Mouse (Mus musculus) adrenal gland, postnatal 36 days (tissue): ENCODE data around the gene Myo9a. TPM values are rescaled to one million over a fixed set of nuclear protein-coding genes. Genes with fewer than 3 reads are reported as not detected.
"Not testable (repeated sequence)": the region's sequence is repeated elsewhere in the genome, so short reads cannot be mapped to it uniquely, and the experiment has no call there.

Experiments
- DNase-seq, 2 experiments: peaks; one replicate each; pipeline ENCODE4 v3.0.0; 2021; ENCODE audit warnings: mixed read lengths in 1 of 2
- total RNA-seq, 2 experiments: library from RNA; stranded (reverse); gene quantifications; 2 replicates each; pipeline ENCODE4 v1.2.3; 2021

The Myo9a gene
- total RNA-seq, 2 experiments from 2014 or later, result 14.6 to 16.2 TPM

GRCm38 (mm10) chr9:59949511-59949910 is 198.8 kb downstream of the Myo9a start:
- DNase-seq, result no peak

- DNase-seq, result no peak
Observed at GRCm38 (mm10) chr9:59949981-59950380, 199.3 kb downstream of the Myo9a start.

GRCm38 (mm10) chr9:59951001-59951750 is 200.5 kb downstream of the Myo9a start:
- DNase-seq, result no peak

- DNase-seq, result no peak
Observed at GRCm38 (mm10) chr9:59951943-59952342, 201.2 kb downstream of the Myo9a start.

GRCm38 (mm10) chr9:59952515-59953070 is 201.9 kb downstream of the Myo9a start:
- peak; percentile 84 for DNase-seq

GRCm38 (mm10) chr9:59953556-59953955 is 202.9 kb downstream of the Myo9a start:
- DNase-seq, result peak; percentile 17 to 21

- DNase-seq, result no peak
Observed at GRCm38 (mm10) chr9:59955199-59955598, 204.5 kb downstream of the Myo9a start.

GRCm38 (mm10) chr9:59955692-59956091 is 205.0 kb downstream of the Myo9a start:
- no peak for DNase-seq

GRCm38 (mm10) chr9:59956496-59956895 is 205.8 kb downstream of the Myo9a start:
- no peak for DNase-seq

GRCm38 (mm10) chr9:59958115-59958514 is 207.4 kb downstream of the Myo9a start:
- not testable (repeated sequence) for DNase-seq

GRCm38 (mm10) chr9:59959276-59959675 is 208.6 kb downstream of the Myo9a start:
- DNase-seq, result peak; percentile 83 to 86

- DNase-seq, result no peak
Observed at GRCm38 (mm10) chr9:59960559-59960958, 209.9 kb downstream of the Myo9a start, which contains the start of gene Nr2e3. Nr2e3 (minus strand) TSS chr9:59960659.

GRCm38 (mm10) chr9:59961201-59961955 is 210.7 kb downstream of the Myo9a start:
- no peak for DNase-seq

GRCm38 (mm10) chr9:59964367-59964766 is 213.7 kb downstream of the Myo9a start:
- no peak for DNase-seq

GRCm38 (mm10) chr9:59965046-59965445 is 214.3 kb downstream of the Myo9a start:
- peak; percentile 21 to 34 for DNase-seq

- peak; percentile 70 to 74 for DNase-seq
Observed at GRCm38 (mm10) chr9:59969383-59969782, 218.7 kb downstream of the Myo9a start.

GRCm38 (mm10) chr9:59971263-59971662 is 220.6 kb downstream of the Myo9a start:
- peak; percentile 30 to 50 for DNase-seq

Other genes starting within 250 kb of the Myo9a start
- gene Hexa, start 211.4 kb upstream of the Myo9a start, total RNA-seq, result 100 to 1,000 TPM; 111 to 147 TPM
- 1 to 10 TPM; 3.6 to 4.1 TPM for gene Tmem202, start 211.0 kb upstream of the Myo9a start, total RNA-seq
- gene Celf6, start 173.0 kb upstream of the Myo9a start, total RNA-seq, result 1 to 10 TPM; 3.6 to 4.4 TPM
- 10 to 100 TPM; 26.5 TPM for gene Parp6, start 133.6 kb upstream of the Myo9a start, total RNA-seq
- 100 to 1,000 TPM; 749 to 846 TPM for gene Pkm, start 94.5 kb upstream of the Myo9a start, total RNA-seq
- under 1 TPM; 0.13 to 0.16 TPM for gene Gramd2, start 70.8 kb upstream of the Myo9a start, total RNA-seq
- 10 to 100 TPM in 1 of 2 experiments, 1 to 10 TPM in 1; 8.2 to 10.4 TPM for gene Senp8, start 186 bp upstream of the Myo9a start, total RNA-seq
- not detected for gene Nr2e3, start 209.8 kb downstream of the Myo9a start, total RNA-seq